Mouse (Mus musculus): ENCODE results near the gene Chic2. TPM values are rescaled to one million over a fixed set of nuclear protein-coding genes. Genes with fewer than 3 reads are reported as not detected.

Chic2 gene
- polyA plus RNA-seq, 1 experiment, result 22.0 TPM

DNA sequence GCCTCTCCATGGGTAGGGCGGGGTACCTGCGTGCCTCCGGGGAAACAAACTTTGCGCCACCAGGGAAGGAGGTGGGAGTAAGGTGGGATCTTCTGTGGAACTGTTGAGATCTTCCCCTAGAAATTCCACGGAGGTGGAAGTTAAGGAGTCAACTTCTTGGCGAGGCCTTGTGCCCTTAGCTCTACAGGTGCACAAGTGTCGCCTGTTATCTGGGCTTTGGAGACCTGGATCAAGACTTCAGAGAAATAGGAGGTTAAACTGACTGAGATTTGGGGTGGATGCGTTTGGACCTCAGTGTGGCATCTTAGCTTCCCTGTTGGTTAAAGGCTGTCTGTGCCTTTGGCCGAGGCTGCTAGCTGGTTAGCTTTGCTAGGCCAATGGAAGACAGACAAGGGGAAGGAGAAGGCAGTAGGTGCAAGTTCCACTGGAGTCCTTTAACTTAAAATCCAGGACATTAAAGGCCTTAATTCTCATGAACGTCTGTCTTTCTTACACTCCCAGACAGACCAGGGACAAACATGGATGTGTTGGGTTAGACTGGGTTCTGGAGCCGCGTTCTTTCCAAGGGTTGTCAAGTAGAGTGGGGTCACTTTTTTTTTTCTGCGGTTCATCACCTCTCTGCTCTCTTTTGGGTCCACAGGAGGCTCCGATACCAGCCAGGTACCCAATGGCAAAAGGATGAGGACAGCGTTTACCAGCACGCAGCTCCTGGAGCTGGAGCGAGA lies 31.9 kb upstream of the Chic2 start:
- Histone ChIP-seq H3K4me3 (ENCODE audit: insufficient read depth, poor library complexity, severe bottlenecking) (no peak overlapping the region), H3K79me3 (ENCODE audit: low read depth) (no peaks in the 10 kb centered on the region), H3K36me3 (ENCODE audit: control insufficient read depth, insufficient read depth) (no peaks in the 10 kb centered on the region), H3K27me3 (ENCODE audit: control insufficient read depth, insufficient read depth, insufficient read length) (peaks cover 89% of the 10 kb centered on the region), H3K79me2 (ENCODE audit: control insufficient read depth, insufficient read depth) (no peaks in the 10 kb centered on the region), H3ac (ENCODE audit: control insufficient read depth, insufficient read length, low read depth) (no peak overlapping the region)
- no peak for TF ChIP-seq MYOG (IDR thresholded peaks at IDR 0.05; ENCODE audit: control insufficient read depth, extremely low read depth, insufficient read length)
- TF ChIP-seq USF1 (IDR thresholded peaks at IDR 0.05; ENCODE audit: low read depth), result no peak
- TF ChIP-seq MAX (IDR thresholded peaks at IDR 0.05), result no peak
- TF ChIP-seq CTCF (IDR thresholded peaks at IDR 0.05; ENCODE audit: control insufficient read depth, insufficient read depth, insufficient read length), result no peak
- no peak for TF ChIP-seq MYOD1 (IDR thresholded peaks at IDR 0.05; ENCODE audit: control insufficient read depth, insufficient read length, low read depth)
- TF ChIP-seq FOSL1 (IDR thresholded peaks at IDR 0.05; ENCODE audit: insufficient read depth, low read length, poor library complexity, severe bottlenecking), result no peak
- no peak for TF ChIP-seq CEBPB (IDR thresholded peaks at IDR 0.05; ENCODE audit: low read depth)

DNA sequence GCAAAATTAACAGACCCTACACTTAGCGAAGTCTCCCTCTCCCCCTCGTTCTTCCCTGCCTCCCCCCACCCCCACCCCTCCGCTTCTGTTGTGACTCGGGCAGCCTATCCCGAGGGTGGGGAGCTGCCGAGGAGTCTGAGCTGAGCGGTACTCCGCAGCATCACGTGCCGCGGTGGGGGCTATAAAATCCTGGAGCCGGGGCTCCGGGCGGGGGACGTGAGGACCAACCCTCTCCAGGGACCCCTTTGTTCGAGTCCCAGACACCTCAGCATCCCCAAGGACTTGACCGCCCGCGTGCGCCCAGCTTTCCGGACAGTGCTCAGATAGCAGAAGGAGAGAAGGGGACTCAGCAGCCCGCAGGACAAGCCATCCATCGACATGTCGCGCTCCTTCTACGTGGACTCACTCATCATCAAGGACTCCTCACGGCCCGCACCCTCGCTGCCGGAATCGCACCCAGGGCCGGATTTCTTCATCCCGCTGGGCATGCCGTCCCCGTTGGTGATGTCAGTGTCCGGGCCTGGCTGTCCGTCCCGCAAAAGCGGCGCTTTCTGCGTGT lies 30.9 kb upstream of the Chic2 start, which contains the start of gene Gsx2:
TSS of gene Gsx2 (plus strand) at position 219 of the 559 bp plus-strand sequence.
- Histone ChIP-seq H3K4me3 (ENCODE audit: insufficient read depth, poor library complexity, severe bottlenecking) (no peak within 1 kb of the TSS), H3K27me3 (ENCODE audit: control insufficient read depth, insufficient read depth, insufficient read length) (peaks cover 87% of the 10 kb centered on the region)
- TF ChIP-seq CTCF (IDR thresholded peaks at IDR 0.05; ENCODE audit: control insufficient read depth, insufficient read depth, insufficient read length) (no peak), USF1 (IDR thresholded peaks at IDR 0.05; ENCODE audit: low read depth) (no peak), FOSL1 (IDR thresholded peaks at IDR 0.05; ENCODE audit: insufficient read depth, low read length, poor library complexity, severe bottlenecking) (no peak), MAX (IDR thresholded peaks at IDR 0.05) (no peak), CEBPB (IDR thresholded peaks at IDR 0.05; ENCODE audit: low read depth) (no peak), MYOG (IDR thresholded peaks at IDR 0.05; ENCODE audit: control insufficient read depth, extremely low read depth, insufficient read length) (no peak), MYOD1 (IDR thresholded peaks at IDR 0.05; ENCODE audit: control insufficient read depth, insufficient read length, low read depth) (no peak)

DNA sequence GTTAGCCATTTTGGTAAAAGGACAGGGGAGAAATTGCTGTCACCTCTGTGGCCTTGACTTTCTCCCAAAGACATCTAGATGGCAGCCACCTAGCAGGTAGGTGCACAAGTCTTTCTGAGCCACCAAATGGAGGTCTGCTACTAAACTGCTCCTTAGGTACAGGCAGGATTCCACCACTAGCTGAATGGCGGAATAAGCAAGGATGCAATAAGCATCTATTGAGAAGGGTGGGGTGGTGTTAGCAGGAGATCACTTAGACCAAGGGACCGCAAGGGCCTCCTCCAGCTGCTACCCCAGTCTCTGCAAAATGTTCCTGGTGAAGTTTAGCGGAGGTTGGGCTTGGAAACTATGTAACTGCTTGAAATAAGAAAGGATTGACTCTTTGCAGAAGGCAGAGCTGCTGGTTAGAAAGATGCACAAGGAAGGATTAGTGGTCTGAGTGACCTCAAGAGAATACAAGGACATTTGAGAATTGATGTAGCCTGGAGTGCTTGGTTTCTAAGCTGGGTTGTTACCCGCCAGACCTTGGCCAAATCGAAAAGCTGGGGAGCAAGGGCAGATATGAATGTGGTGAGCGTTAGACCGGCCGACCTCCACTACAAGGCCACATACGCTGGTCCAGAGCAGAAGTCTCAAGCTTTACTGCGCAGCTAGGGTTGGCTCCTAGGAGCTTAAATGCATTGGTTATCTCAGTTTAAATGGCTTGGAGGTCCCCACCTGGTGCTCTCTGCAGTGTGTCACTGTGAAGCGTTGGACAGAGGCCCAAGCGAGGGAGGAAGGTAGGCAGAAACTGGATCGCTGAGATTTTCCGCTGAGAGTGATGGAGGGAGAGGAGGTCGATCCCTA lies 30.2 kb upstream of the Chic2 start:
- Histone ChIP-seq H3ac (ENCODE audit: control insufficient read depth, insufficient read length, low read depth) (no peak overlapping the region), H3K79me3 (ENCODE audit: low read depth) (no peaks in the 10 kb centered on the region), H3K36me3 (ENCODE audit: control insufficient read depth, insufficient read depth) (no peaks in the 10 kb centered on the region), H3K4me3 (ENCODE audit: insufficient read depth, poor library complexity, severe bottlenecking) (no peak overlapping the region), H3K27me3 (ENCODE audit: control insufficient read depth, insufficient read depth, insufficient read length) (peaks cover 88% of the 10 kb centered on the region), H3K79me2 (ENCODE audit: control insufficient read depth, insufficient read depth) (no peaks in the 10 kb centered on the region)
- TF ChIP-seq FOSL1 (IDR thresholded peaks at IDR 0.05; ENCODE audit: insufficient read depth, low read length, poor library complexity, severe bottlenecking) (no peak), MYOD1 (IDR thresholded peaks at IDR 0.05; ENCODE audit: control insufficient read depth, insufficient read length, low read depth) (no peak), CTCF (IDR thresholded peaks at IDR 0.05; ENCODE audit: control insufficient read depth, insufficient read depth, insufficient read length) (no peak), MYOG (IDR thresholded peaks at IDR 0.05; ENCODE audit: control insufficient read depth, extremely low read depth, insufficient read length) (no peak), MAX (IDR thresholded peaks at IDR 0.05) (no peak), USF1 (IDR thresholded peaks at IDR 0.05; ENCODE audit: low read depth) (no peak), CEBPB (IDR thresholded peaks at IDR 0.05; ENCODE audit: low read depth) (no peak)

More for the DNA sequence above, 30.9 kb upstream of the Chic2 start, which contains the start of gene Gsx2:
- Histone ChIP-seq H3K36me3 (ENCODE audit: control insufficient read depth, insufficient read depth) (no peaks in the 10 kb centered on the region), H3K79me2 (ENCODE audit: control insufficient read depth, insufficient read depth) (no peaks in the 10 kb centered on the region), H3K79me3 (ENCODE audit: low read depth) (no peaks in the 10 kb centered on the region), H3ac (ENCODE audit: control insufficient read depth, insufficient read length, low read depth) (no peak within 1 kb of the TSS)

DNA sequence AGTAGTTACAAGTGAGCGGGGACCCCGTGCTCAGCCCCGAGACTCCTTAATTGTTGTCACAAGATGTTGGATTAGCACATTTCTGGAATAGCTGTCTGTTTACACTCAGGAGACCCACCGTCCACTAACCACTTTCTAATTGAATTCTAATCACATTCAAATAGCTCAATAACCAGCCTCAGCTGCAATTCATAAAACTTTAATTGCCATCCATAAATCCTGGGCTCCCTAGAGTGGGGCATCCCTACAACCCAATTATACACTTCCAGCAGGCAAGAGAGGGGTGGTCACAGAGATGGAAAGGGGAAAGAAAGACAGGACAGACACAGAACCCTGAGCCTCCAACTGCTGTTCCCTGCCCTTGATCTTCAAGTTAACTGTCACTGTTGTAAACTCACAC lies 29.6 kb upstream of the Chic2 start:
- Histone ChIP-seq H3K27me3 (ENCODE audit: control insufficient read depth, insufficient read depth, insufficient read length) (peaks cover 82% of the 10 kb centered on the region), H3K79me2 (ENCODE audit: control insufficient read depth, insufficient read depth) (no peaks in the 10 kb centered on the region), H3ac (ENCODE audit: control insufficient read depth, insufficient read length, low read depth) (no peak overlapping the region), H3K36me3 (ENCODE audit: control insufficient read depth, insufficient read depth) (no peaks in the 10 kb centered on the region), H3K79me3 (ENCODE audit: low read depth) (no peaks in the 10 kb centered on the region), H3K4me3 (ENCODE audit: insufficient read depth, poor library complexity, severe bottlenecking) (no peak overlapping the region)
- no peak for TF ChIP-seq CEBPB (IDR thresholded peaks at IDR 0.05; ENCODE audit: low read depth)
- TF ChIP-seq MAX (IDR thresholded peaks at IDR 0.05), result no peak
- no peak for TF ChIP-seq MYOG (IDR thresholded peaks at IDR 0.05; ENCODE audit: control insufficient read depth, extremely low read depth, insufficient read length)
- TF ChIP-seq CTCF (IDR thresholded peaks at IDR 0.05; ENCODE audit: control insufficient read depth, insufficient read depth, insufficient read length), result no peak
- TF ChIP-seq USF1 (IDR thresholded peaks at IDR 0.05; ENCODE audit: low read depth), result no peak
- no peak for TF ChIP-seq FOSL1 (IDR thresholded peaks at IDR 0.05; ENCODE audit: insufficient read depth, low read length, poor library complexity, severe bottlenecking)
- TF ChIP-seq MYOD1 (IDR thresholded peaks at IDR 0.05; ENCODE audit: control insufficient read depth, insufficient read length, low read depth), result no peak

DNA sequence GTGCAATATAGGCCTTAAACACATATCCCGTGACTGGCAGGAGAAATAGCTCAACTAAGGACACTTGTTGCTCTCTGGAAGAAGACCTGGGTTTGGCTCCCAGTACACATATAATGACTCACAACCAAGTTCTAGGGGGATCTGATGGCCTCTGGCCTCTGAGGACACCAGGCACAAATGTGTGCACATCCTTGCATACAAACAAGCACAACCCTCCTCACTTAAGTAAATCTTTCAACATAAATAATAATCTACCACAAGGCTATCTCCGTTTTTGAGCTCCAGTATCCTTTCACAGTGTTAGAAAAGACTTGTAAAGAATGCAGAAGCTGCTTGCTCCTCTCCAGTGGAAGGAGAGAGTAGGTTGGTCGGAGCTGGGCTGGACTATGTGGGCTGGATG lies 29.1 kb upstream of the Chic2 start:
- Histone ChIP-seq H3K27me3 (ENCODE audit: control insufficient read depth, insufficient read depth, insufficient read length) (peaks cover 80% of the 10 kb centered on the region), H3K79me2 (ENCODE audit: control insufficient read depth, insufficient read depth) (no peaks in the 10 kb centered on the region), H3K36me3 (ENCODE audit: control insufficient read depth, insufficient read depth) (no peaks in the 10 kb centered on the region), H3ac (ENCODE audit: control insufficient read depth, insufficient read length, low read depth) (no peak overlapping the region), H3K4me3 (ENCODE audit: insufficient read depth, poor library complexity, severe bottlenecking) (no peak overlapping the region), H3K79me3 (ENCODE audit: low read depth) (no peaks in the 10 kb centered on the region)
- TF ChIP-seq MYOD1 (IDR thresholded peaks at IDR 0.05; ENCODE audit: control insufficient read depth, insufficient read length, low read depth) (no peak), CEBPB (IDR thresholded peaks at IDR 0.05; ENCODE audit: low read depth) (no peak), CTCF (IDR thresholded peaks at IDR 0.05; ENCODE audit: control insufficient read depth, insufficient read depth, insufficient read length) (no peak), MAX (IDR thresholded peaks at IDR 0.05) (no peak), MYOG (IDR thresholded peaks at IDR 0.05; ENCODE audit: control insufficient read depth, extremely low read depth, insufficient read length) (no peak), USF1 (IDR thresholded peaks at IDR 0.05; ENCODE audit: low read depth) (no peak), FOSL1 (IDR thresholded peaks at IDR 0.05; ENCODE audit: insufficient read depth, low read length, poor library complexity, severe bottlenecking) (no peak)

Measured in C2C12 (cell line).